Mouse (Mus musculus): ENCODE results near the gene Cacna1c. TPM values are rescaled to one million over a fixed set of nuclear protein-coding genes. Genes with fewer than 3 reads are reported as not detected.

Gene Cacna1c
- polyA plus RNA-seq, 1 experiment: 29.3 TPM

DNA sequence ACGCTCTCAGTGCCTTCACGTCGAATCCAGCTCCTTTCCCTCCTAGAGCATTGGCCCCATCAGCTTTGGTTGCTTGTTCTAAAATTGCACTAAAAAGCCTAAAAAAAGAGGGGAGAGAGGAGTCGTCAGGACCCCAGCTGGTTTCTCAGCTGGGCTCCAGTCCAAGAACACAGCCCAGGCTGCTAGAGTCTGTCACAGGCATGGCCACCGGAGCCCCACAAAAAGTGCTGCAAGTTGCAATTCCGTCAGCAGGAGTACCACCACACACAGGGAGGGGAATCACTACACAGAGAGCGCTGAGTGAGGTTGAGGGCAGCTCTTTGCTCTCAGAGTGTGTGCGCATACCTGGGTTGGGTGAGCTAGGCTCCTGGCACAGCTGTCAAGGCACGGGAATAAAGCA lies 419.8 kb downstream of the Cacna1c start:
- DNase-seq (ENCODE audit: extremely low spot score in 1 of 2, low spot score in 1 of 2): no peak

DNA sequence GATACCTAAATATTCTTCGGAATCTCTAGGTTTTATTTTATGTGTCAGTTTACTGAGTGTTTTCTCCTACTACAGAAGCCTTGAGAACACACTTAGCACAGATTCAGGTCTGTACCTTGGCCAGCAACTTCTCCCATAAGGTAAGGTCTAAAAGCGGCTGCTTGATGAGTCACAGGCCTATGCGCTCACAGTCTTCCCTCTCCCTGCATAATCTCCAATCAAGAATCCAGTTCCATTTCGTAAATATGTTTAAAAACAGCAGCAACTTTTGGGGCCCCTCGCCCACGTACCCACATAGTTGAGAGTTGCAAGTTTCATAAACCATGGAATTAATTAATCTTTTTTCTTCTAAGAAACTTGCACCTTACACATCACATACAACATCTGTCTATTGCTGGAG lies 423.6 kb downstream of the Cacna1c start:
- DNase-seq (ENCODE audit: extremely low spot score in 1 of 2, low spot score in 1 of 2): peak; percentile 42 to 65

DNA sequence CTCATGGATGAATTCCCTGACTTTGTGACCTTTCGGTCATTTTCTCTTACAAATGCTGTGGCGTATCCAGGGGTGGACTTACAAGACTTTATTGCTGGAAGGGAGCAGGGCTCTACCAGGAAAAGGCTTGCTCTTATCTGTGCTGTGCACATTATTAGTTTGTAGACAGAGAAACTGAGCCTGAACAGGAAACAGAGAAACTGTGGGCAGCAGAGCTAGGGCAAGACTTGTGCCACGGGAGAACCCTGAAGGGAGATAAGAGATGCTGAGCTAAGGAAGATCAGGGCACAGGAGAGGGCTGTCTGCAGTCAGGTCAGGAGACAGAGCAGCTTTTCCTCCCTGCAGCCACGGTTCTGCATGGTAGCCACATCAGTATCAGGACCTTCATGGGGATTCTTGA lies 425.1 kb downstream of the Cacna1c start:
- DNase-seq (ENCODE audit: extremely low spot score in 1 of 2, low spot score in 1 of 2): no peak

DNA sequence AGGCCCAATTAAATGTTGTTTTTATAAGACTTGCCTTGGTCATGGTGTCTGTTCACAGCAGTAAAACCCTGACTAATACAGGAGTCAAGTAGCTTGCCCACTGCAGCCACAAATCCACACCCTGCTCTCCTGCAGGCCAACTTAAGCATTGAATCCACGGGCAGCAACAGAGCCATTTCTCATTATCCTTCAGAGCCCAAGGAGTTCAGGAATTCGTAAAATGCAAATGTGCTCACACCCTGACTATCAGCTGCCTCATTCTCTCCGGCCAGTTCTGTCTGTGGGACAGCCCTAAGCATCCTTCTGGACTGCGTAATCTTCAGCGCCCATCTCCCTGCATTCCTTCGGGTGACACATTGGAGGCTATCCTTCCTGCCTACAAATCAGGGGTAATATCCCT lies 425.8 kb downstream of the Cacna1c start:
- no peak for DNase-seq (ENCODE audit: extremely low spot score in 1 of 2, low spot score in 1 of 2)

DNA sequence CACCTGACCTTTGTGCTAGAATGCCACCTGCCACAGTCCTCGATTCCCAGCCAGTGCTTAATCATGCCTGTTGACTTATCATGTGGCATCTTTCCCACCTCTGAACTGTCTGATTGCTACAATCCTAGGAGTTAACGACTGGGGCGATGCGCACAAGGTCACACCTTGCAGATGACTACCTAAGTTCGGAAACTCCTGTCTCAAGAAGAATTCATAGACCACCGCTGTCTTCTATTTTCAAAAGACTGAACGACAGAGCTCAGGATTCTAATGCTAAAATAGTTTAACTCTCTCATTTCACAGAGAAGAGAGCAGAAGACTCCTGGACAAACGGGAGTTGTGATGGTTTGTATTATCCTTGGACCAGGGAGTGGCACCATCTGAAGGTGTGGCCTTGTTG lies 426.4 kb downstream of the Cacna1c start:
- no peak for DNase-seq (ENCODE audit: extremely low spot score in 1 of 2, low spot score in 1 of 2)

DNA sequence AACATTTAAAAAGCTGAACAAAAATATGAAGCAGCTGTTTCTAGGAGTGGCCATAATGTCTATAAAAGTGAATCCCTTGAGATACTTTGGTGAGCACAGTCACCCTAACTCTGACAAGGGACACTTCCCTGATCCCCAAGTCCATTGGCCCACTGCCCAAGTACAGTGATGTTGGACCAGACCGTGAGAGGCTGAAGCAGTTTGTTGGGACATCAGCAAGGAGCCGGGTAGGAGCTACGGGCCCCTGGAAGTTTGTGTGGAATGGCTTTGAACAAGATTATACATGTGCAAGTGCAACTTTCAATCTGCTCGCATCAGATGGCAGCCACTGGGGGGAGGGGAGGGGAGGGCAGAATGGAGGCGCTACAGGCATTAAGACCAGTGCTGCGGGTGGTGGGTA lies 428.5 kb downstream of the Cacna1c start:
- DNase-seq (ENCODE audit: extremely low spot score in 1 of 2, low spot score in 1 of 2): no peak

DNA sequence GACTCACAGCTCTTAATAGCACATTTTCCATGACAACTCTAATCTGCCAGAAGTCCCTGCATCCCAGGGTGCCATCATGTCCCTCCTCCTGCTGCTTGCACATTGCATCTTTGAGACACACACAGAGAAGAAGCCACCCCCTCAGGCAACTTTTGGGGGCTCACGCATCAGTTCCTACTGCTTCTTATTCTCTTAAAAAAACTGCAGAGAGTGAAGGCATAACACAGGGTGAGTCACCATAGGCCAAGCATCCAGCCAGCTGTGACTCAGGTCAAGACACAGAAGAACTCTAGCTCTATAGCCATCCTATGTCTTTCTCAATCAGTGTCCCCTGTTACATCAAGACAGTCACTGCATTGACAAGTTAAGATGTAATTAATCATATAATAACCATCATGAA lies 431.0 kb downstream of the Cacna1c start:
- no peak for DNase-seq (ENCODE audit: extremely low spot score in 1 of 2, low spot score in 1 of 2)

DNA sequence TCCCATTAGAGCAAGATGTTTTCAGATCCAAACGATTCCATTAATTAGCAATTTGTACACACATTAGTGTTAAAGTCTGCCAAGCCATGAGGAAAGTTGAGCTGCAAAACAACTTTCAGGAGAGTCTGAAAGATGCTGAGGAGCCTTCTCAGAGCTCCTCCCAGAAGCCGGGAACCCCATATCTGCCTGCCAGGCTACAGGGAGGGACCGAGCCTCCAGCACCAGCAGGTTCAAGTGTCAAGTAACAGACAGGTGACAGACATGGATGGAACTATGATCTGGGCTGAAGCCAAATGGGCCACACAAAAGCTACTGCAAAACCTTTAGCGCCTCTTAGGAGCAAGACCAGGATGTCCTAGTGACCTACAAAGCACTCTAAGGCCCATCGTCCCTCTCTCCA lies 437.2 kb downstream of the Cacna1c start:
- DNase-seq (ENCODE audit: extremely low spot score in 1 of 2, low spot score in 1 of 2): no peak

DNA sequence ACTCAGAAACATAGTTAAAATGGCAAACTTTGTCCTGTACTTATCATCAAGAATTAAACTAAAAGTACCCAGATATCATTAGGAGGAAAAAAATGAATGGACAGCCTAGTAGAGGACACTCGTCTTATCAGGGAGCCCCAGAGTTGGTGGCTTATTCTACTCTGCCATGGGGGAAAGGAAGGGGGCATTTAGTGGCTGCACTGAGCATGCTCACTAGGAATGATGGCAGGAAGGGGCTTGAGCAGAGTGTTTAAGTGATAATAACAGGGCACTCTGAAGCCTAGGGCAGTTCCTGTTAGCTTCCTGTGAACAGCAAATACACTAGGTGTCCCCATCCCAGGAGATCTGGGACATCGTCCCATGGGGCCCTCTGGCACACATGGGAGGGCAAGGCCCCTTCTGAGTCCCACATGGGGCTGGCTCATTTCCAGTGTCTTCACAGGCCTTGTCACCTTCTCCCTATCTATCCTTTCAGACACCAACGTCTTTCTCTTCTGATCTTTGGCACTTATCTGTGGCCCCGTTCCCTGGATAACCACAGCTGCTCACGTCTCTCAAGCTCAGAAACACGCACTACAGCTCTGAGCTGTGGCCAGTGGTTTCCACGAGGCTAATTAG lies 437.8 kb downstream of the Cacna1c start:
- DNase-seq (ENCODE audit: extremely low spot score in 1 of 2, low spot score in 1 of 2): no peak

DNA sequence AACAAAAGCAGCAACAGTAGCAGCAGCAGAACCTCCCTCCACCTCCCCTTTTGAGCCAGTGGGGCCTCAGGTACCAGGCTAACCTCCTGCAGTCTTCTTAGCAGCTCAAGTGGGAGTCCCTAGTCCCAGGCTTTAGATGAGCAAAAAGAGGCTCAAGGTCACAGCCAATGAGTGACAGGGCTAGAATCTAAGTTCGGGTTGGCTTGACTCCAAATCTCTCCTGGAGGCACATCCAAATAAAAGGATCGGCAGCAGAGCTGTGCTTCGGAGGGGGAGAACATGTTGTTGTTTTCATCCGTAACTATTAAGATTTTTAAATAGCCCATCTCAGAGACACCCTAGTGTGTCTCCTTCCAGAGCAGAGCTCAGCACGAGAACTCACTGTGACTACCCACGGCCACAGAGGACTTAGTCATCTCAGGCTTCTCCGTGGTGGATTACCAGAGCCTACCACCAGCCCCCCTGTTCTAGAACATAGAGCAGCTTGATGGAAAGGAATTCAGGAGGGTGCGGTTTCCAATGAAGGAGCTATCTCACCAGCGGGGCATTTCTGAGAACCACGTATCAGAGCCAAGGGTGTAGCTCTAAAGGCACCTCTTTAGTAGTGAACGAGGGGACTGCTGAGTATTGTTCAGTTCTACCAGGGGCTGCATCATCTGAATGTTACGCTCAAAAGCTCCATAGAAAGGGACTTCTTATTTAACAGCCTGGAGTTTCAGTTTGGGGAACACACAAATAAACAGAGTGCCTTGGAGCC lies 438.5 kb downstream of the Cacna1c start:
- DNase-seq (ENCODE audit: extremely low spot score in 1 of 2, low spot score in 1 of 2): no peak

DNA sequence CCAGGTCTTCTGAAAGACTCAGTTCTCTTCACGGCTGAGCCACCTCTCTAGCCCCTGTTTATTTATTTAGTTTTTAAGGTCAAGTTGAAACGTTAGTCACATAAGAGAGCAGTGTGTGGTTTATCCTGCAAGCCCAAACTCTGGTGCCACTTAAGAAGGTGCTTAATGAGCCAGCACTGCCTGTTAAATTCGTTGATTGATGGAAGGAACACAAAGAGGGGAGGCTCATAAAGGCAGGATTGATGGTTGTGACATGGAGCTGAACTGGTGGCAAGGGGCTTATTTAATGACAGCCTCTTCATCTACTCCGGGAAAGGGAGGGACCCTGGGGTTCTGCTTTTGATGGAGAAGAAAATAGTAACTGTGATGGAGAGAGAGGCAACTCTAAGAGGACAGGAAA lies 439.7 kb downstream of the Cacna1c start:
- DNase-seq (ENCODE audit: extremely low spot score in 1 of 2, low spot score in 1 of 2): no peak

DNA sequence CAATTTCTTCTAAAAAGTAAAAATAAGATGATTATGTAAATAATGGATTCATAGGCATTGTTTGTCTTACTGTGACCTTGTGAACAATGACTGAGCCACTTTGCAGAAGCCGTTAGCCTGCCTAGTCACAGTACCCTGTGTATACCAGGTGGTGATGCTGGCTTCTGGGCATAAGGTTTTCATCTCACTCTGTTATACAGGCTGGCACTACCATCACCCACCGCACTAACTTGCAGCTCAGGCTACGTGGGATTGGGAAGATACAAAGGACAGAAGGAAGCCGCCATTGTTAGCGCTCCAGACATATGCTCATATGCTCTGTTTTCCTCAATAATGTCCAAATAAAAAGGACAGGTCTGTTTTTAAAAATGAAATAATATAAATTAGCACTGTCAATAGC lies 440.4 kb downstream of the Cacna1c start:
- DNase-seq (ENCODE audit: extremely low spot score in 1 of 2, low spot score in 1 of 2): no peak

DNA sequence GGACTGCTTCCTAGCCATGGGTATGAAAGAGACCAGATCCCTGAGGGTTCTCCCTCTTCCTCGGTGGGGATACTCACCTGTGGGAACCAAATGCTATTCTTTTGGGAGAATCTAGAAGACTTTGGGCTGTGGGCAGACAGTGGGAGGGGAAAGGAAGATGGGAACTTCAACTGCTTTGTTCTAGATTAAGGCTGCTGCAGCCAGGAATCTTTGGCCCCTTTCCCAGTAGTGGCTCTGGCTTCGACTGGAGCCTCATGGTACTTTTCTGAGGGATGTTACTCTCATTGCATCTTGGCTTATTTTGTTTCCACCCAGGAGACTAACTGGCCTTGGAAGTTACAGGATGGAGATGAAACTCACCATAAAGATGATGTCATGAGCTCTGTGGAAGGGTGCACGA lies 441.8 kb downstream of the Cacna1c start:
- DNase-seq (ENCODE audit: extremely low spot score in 1 of 2, low spot score in 1 of 2): peak in 1 of 2 experiments; percentile 72

DNA sequence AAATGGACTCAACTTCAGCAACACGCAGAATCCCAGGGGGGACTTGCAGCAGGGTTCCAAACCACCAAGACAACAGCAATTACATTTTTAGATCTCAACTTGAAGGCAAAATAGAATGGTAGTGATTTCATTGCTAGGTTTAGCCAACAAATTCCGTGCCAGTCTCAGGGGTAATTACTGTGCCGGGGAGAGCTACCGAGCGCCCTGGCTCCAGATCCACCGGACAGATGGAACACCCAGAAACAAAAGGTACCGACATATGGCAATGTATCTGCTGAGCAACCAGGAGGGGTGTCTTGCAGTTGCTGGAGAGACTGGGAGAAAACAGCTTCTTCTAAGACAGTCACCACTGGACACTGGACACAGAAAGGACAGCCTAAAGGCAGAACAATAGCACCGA lies 442.4 kb downstream of the Cacna1c start:
- DNase-seq (ENCODE audit: extremely low spot score in 1 of 2, low spot score in 1 of 2): peak in 1 of 2 experiments; percentile 58

DNA sequence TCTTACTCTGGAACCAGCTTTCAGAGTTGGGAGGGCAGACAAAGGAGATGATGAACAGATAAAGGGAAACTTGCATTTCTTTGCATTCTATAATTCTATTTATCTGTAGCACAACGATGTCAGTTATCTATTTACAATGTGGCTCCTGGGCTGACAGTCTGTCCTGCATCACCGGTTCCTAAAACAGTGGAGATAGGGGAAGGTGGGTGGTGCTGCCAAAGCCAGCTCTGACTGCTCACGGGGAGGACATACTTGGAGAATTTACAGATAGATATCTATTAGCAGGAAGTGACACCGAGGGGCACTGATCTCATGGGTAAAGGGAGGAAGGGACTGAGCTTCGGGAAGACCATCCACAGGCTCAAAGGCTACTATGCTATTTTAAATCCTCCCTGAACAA lies 443.2 kb downstream of the Cacna1c start:
- DNase-seq (ENCODE audit: extremely low spot score in 1 of 2, low spot score in 1 of 2): no peak

DNA sequence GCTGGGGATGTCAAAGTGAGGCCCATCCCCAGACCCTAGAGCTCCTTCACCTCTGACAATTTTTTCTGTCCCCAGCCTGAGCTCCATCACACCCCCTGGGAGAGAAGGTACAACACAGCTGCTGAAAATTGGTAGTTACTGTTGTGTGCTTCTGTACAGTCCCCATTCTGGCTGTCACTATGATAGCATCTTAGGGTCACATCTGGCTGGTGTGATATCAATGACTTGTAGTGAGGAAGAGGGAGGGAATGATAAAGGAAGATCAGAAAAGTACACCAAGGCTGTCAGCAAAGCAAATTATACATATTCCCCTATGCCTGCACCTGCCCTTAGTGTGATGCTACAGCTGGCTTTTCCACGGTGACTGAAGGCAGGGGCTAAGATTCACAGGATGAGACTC lies 446.9 kb downstream of the Cacna1c start:
- DNase-seq (ENCODE audit: extremely low spot score in 1 of 2, low spot score in 1 of 2): no peak

DNA sequence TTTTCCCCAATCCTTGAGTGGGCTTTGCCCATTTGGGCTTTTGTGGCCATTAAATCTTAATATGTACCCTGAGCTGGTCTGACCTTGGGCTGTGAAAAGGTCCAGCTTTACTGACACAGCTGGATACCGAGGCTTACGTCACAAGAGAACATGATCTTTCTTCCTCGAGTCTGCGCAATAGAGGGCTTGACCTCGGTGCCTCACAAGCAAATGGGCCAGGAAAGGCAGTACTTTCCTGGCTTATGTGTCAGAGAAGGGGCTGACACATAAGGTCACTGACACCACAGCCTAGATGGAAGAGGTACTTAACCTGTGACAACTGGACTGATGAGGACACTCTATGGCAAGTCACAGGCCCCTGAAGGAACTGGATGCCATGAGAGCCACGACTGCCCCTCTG lies 453.5 kb downstream of the Cacna1c start:
- DNase-seq (ENCODE audit: extremely low spot score in 1 of 2, low spot score in 1 of 2): no peak

DNA sequence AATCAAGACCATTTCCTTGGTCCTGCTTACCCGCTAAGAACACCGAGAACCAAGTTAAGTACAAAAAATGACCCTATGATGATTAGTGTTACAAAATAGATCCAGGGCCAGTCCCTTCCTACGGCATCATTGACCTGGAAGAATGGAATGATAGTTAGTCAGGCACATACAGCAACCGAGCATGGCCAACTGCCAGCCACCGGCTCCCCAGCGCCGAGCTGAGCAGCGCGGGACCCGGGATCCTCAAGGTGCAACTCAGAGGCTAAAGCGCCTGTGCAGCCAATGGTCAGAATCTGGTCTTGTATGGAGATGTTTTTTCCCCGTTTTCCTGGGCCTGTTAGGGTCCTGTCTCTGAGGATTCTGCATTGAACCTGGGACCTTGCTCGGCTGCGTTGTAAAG lies 454.4 kb downstream of the Cacna1c start:
- no peak for DNase-seq (ENCODE audit: extremely low spot score in 1 of 2, low spot score in 1 of 2)

DNA sequence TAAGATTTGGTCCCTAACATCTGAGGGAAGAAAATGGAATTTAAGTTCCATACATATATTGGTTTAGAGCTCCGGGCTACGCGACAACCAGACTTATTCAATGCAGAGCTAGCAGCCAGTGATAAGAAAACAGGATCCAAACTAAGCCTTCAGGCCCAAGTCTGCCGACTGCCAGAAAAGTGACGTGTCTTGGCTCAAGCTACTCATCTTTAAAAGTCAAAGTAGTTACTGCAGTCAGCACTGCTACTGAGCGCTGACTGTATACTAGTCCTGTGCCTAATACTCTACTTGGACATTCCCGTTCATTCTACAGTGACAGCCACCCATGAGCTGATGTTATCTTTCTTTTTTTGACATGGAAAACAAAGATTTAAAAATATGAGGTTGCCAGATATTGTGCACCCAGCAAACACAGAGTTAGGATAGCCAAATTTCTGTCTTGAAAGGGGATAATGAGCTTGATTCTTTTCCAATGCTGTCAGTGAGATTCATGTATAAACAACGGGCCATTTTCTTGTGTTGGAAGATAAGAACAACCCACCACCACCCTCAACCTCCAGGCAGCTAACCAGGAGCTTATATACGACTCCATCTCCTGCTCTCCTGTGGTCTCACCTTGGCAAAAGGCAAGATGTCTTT lies 456.1 kb downstream of the Cacna1c start:
- peak in 1 of 2 experiments; percentile 50 for DNase-seq (ENCODE audit: extremely low spot score in 1 of 2, low spot score in 1 of 2)

DNA sequence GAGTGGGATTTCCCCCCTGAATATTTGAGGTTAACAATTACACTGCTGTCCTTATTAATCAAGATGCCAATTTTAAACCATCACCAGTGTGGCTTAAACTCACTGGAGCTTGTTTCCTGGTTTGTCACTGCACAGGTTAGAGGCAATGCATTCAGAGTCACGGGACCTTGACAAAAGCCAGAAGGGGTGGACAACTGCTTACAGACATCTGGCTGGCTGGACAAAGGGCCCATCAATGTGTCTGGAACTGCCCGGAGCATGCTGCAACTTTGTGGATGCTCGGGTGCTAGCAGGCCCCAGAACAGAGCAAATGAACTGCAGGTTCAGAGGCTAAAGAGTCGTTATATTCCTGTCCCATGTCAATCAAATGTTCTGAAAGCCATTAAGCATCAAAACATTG lies 456.9 kb downstream of the Cacna1c start:
- no peak for DNase-seq (ENCODE audit: extremely low spot score in 1 of 2, low spot score in 1 of 2)

DNA sequence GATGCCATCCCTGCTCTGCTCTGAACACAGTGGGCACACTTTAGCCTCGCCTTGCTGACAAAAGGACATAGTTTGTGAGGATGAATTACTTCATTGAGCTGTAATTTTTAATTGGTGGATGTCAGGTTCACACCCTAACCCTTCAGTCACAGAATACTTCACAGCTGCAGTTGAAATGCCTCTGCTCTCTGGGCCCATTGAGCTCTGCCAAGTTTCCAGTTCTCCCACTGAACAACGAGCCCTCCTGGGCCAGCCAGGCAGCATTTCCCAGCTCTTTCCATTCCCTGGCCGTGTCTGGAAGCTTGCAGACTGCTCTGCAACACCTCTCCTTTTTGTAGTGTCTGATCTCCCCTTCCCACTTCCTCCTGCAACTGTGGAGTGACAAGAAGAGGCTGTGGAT lies 457.6 kb downstream of the Cacna1c start:
- no peak for DNase-seq (ENCODE audit: extremely low spot score in 1 of 2, low spot score in 1 of 2)

DNA sequence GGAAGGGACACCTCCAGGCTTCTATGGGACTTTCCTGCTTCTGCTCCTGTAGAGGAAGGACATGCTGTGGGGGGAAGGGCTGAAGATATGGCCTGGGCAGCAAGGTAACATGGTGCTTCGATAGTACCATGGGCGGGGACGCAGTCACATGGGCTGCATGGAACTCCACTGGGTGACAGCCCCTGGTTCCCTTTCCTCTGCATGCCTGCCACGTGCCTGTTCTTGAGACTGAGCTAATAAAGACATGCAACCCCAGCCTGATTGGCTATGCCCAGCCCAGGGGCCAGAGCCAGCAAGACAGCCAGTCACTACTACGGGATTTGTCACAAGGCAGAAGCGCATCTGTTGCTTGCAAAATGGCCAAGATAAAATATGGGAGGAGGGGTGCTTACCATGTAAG lies 459.1 kb downstream of the Cacna1c start:
- no peak for DNase-seq (ENCODE audit: extremely low spot score in 1 of 2, low spot score in 1 of 2)
